Mouse (Mus musculus): Measurements from ENCODE around the gene Cd59b.

DNA sequence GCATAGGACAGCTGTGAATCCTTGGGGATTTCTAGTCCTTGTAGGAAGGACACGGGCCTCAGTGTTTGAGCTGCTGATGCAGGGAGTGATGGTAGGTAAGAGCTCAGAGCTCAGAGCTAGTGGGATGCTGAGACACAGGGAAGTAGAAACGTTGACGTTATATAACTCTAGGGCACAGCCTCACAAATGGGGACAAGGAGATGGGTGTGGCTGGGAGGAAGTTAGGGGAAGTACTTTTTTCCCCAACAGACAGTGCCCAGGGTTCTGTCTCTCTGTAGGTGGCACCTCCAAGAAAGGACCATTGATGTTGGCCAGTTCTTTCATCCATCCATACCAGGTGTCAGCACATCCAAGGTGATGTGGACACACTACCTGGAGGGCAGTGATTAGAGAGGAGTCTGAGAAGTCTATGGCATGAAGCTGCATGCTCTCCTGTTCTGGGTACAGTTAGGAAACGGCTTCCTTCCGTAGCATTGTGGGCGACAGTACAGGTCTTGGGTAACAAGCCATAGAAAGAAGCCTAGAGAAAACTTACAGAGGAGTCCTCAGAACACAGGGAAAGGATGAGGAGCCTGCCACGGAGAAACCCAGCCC is 62.7 kb downstream of the Cd59b start:
- TF ChIP-seq FLI1 (IDR thresholded peaks at IDR 0.05; ENCODE audit: low read length) (no peak), GATA1 (IDR thresholded peaks at IDR 0.05; ENCODE audit: borderline replicate concordance, low read length) (no peak)

Data from megakaryocyte, embryonic 14.5 days (primary cell).